Comparison of ENCODE assay signal across 7 mouse cellular contexts in genomic region chr11:101665636-101665992, GRCm38 (mm10). TPM values are rescaled to one million over a fixed set of nuclear protein-coding genes. Genes with fewer than 3 reads are reported as not detected.
A peak's percentile ranks its signal among the peaks of the same experiment; 100 is the strongest.
DNase-seq lines count a peak whose midpoint lies in the region; ATAC-seq and TF ChIP-seq lines count a peak whose summit lies in the region.

No protein-coding gene starts in this region.

- no peaks in the 10 kb centered on the region for H3K36me3 ChIP-seq in neural tube, embryonic 11.5 days (ENCODE audit: control insufficient read depth, insufficient read depth, low read length)
- H3K36me3 ChIP-seq in forebrain, embryonic 11.5 days (ENCODE audit: control insufficient read depth, insufficient read depth, low read length): no peaks in the 10 kb centered on the region
- no peaks in the 10 kb centered on the region for H3K36me3 ChIP-seq in limb, embryonic 14.5 days (ENCODE audit: control insufficient read depth, insufficient read depth, low read length)
- no peaks in the 10 kb centered on the region for H3K36me3 ChIP-seq in stomach, embryonic 15.5 days

- ATAC-seq in neural tube, embryonic 11.5 days (ENCODE audit: insufficient read depth, low FRiP score, low TSS enrichment): no peak; the same call in 1 of the 2 replicates
- no peak; the same call in 1 of the 2 replicates for ATAC-seq in forebrain, embryonic 11.5 days (replicated peaks; ENCODE audit: low FRiP score)
- no peak for ATAC-seq in limb, embryonic 14.5 days (ENCODE audit: low FRiP score, low read depth)
- ATAC-seq in stomach, embryonic 15.5 days (ENCODE audit: insufficient read depth, low FRiP score, low read depth): no peak

- H3K4me1 ChIP-seq in neural tube, embryonic 11.5 days (ENCODE audit: control insufficient read depth, insufficient read depth, low read length): no peaks in the 10 kb centered on the region
- H3K4me1 ChIP-seq in forebrain, embryonic 11.5 days (replicated peaks; ENCODE audit: control insufficient read depth, insufficient read depth, low read length): 0 out of 2 replicates have a peak, but pooled peaks cover 2% of the 10 kb centered on the region
- no peaks in the 10 kb centered on the region for H3K4me1 ChIP-seq in limb, embryonic 14.5 days (ENCODE audit: control insufficient read depth, insufficient read depth, low read length)
- H3K4me1 ChIP-seq in stomach, embryonic 15.5 days: peaks cover 23% of the 10 kb centered on the region

- peak overlapping the region; percentile 93 for H3K4me2 ChIP-seq in neural tube, embryonic 11.5 days (ENCODE audit: low read depth)
- peak overlapping the region; percentile 96 for H3K4me2 ChIP-seq in forebrain, embryonic 11.5 days (ENCODE audit: low read depth, low read length, severe bottlenecking)
- peak overlapping the region; percentile 95 for H3K4me2 ChIP-seq in limb, embryonic 14.5 days (replicated peaks; ENCODE audit: low read depth, low read length, severe bottlenecking)
- peak overlapping the region; percentile 92 for H3K4me2 ChIP-seq in stomach, embryonic 15.5 days

- no peak for DNase-seq in neural tube, embryonic 11.5 days (ENCODE audit: low spot score)
- no peak for DNase-seq in neural tube, embryonic 10.5 days (ENCODE audit: extremely low spot score, low spot score)
- DNase-seq in forebrain, embryonic 11.5 days (ENCODE audit: low spot score): no peak
- DNase-seq in limb, embryonic 14.5 days (ENCODE audit: low spot score): no peak
- DNase-seq in thymus, postnatal 4 days: no peak
- DNase-seq in adrenal gland, postnatal 4 days (ENCODE audit: low spot score in 2 of 2): no peak

- H3K9ac ChIP-seq in neural tube, embryonic 11.5 days (ENCODE audit: low read length): peak overlapping the region; percentile 72
- H3K9ac ChIP-seq in forebrain, embryonic 11.5 days (ENCODE audit: low read length): peak overlapping the region; percentile 63
- peak overlapping the region; percentile 56 for H3K9ac ChIP-seq in limb, embryonic 14.5 days (ENCODE audit: low read depth, low read length, severe bottlenecking)
- peak overlapping the region; percentile 55; the same call in 1 of the 2 replicates for H3K9ac ChIP-seq in stomach, embryonic 15.5 days

- H3K9me3 ChIP-seq in neural tube, embryonic 11.5 days (ENCODE audit: control insufficient read depth, low read length): no peaks in the 10 kb centered on the region
- no peaks in the 10 kb centered on the region for H3K9me3 ChIP-seq in forebrain, embryonic 11.5 days (ENCODE audit: control insufficient read depth, low read length)
- H3K9me3 ChIP-seq in limb, embryonic 14.5 days (ENCODE audit: control insufficient read depth, low read length): no peaks in the 10 kb centered on the region
- H3K9me3 ChIP-seq in stomach, embryonic 15.5 days: no peaks in the 10 kb centered on the region

- peak overlapping the region; percentile 53; the same call in 1 of the 2 replicates for H3K27ac ChIP-seq in neural tube, embryonic 11.5 days (ENCODE audit: low read depth, low read length)
- no peak overlapping the region for H3K27ac ChIP-seq in forebrain, embryonic 11.5 days (ENCODE audit: low read depth, low read length)
- H3K27ac ChIP-seq in limb, embryonic 14.5 days (replicated peaks; ENCODE audit: low read depth, low read length): peak overlapping the region; percentile 70
- H3K27ac ChIP-seq in stomach, embryonic 15.5 days: peak overlapping the region; percentile 89

- peak overlapping the region; percentile 63 for H3K4me3 ChIP-seq in neural tube, embryonic 11.5 days (ENCODE audit: low read depth, low read length)
- peak overlapping the region; percentile 56 for H3K4me3 ChIP-seq in forebrain, embryonic 11.5 days (ENCODE audit: low read depth, low read length)
- H3K4me3 ChIP-seq in limb, embryonic 14.5 days (replicated peaks; ENCODE audit: low read length): peak overlapping the region; percentile 55
- H3K4me3 ChIP-seq in stomach, embryonic 15.5 days (replicated peaks): peak overlapping the region; percentile 63

- H3K27me3 ChIP-seq in neural tube, embryonic 11.5 days (ENCODE audit: control insufficient read depth, insufficient read depth, low read length): no peaks in the 10 kb centered on the region
- H3K27me3 ChIP-seq in forebrain, embryonic 11.5 days (ENCODE audit: control insufficient read depth, insufficient read depth, low read length): peaks cover 4% of the 10 kb centered on the region; the same call in 1 of the 2 replicates
- H3K27me3 ChIP-seq in limb, embryonic 14.5 days (ENCODE audit: control insufficient read depth, insufficient read depth, low read length): no peaks in the 10 kb centered on the region
- no peaks in the 10 kb centered on the region for H3K27me3 ChIP-seq in stomach, embryonic 15.5 days (replicated peaks)

- TF ChIP-seq POLR2A in limb, embryonic 14.5 days (IDR thresholded peaks at IDR 0.05; ENCODE audit: borderline replicate concordance, extremely low read depth, insufficient read depth, insufficient read length): no peak

- 1% methylated on average over 24 of the region's 24 CpGs for WGBS in neural tube, embryonic 11.5 days
- WGBS in forebrain, embryonic 11.5 days: 3% methylated on average over 24 of the region's 24 CpGs
- under 1% methylated on average over 24 of the region's 24 CpGs for WGBS in limb, embryonic 14.5 days
- WGBS in stomach, embryonic 15.5 days: 1% methylated on average over 24 of the region's 24 CpGs

RNA-seq across cellular contexts. Expression of gene Arl4d, which starts 0.3 kb away (rescaled TPM):
- 23.9 and 29.5 TPM in 2 replicates for polyA plus RNA-seq in neural tube, embryonic 11.5 days (2014; fragmentation: Nextera tagmentation; extraction: Ambion mirVana)
- 8.0 and 10.6 TPM in 2 replicates for polyA plus RNA-seq in forebrain, embryonic 11.5 days (2014; fragmentation: Nextera tagmentation; extraction: Ambion mirVana)
- 3.0 and 4.2 TPM in 2 replicates for polyA plus RNA-seq in limb, embryonic 14.5 days (2012; rRNA removed)
- polyA plus RNA-seq in limb, embryonic 14.5 days (2014; fragmentation: Nextera tagmentation; extraction: Ambion mirVana): 2.5 and 3.6 TPM in 2 replicates
- polyA plus RNA-seq in stomach, embryonic 15.5 days (2015; fragmentation: Nextera tagmentation; extraction: Ambion mirVana): 7.6 and 7.7 TPM in 2 replicates
- 10 to 100 TPM in 1 of 2 experiments, 1 to 10 TPM in 1; 9.9 to 10.4 TPM for total RNA-seq in adrenal gland, postnatal 4 days (2021)

RNA-seq across cellular contexts. Expression of gene Rdm1, which starts 38.6 kb away (rescaled TPM):
- 24.1 and 30.7 TPM in 2 replicates for polyA plus RNA-seq in neural tube, embryonic 11.5 days (2014; fragmentation: Nextera tagmentation; extraction: Ambion mirVana)
- polyA plus RNA-seq in forebrain, embryonic 11.5 days (2014; fragmentation: Nextera tagmentation; extraction: Ambion mirVana): 45.6 and 50.7 TPM in 2 replicates
- 35.5 and 36.0 TPM in 2 replicates for polyA plus RNA-seq in limb, embryonic 14.5 days (2012; rRNA removed)
- polyA plus RNA-seq in limb, embryonic 14.5 days (2014; fragmentation: Nextera tagmentation; extraction: Ambion mirVana): 39.2 and 39.4 TPM in 2 replicates
- polyA plus RNA-seq in stomach, embryonic 15.5 days (2015; fragmentation: Nextera tagmentation; extraction: Ambion mirVana): 37.6 and 39.6 TPM in 2 replicates
- 10 to 100 TPM; 29.1 to 33.0 TPM for total RNA-seq in adrenal gland, postnatal 4 days (2021)
